Mouse (Mus musculus) cortical plate, adult 2 months (tissue): Measurements from ENCODE around the gene Zc3h12c.

Experiments
- CTCF ChIP-seq: fragments of 200-500 bp; IDR thresholded peaks from 2 replicates; pipeline ENCODE4 v1.5.1; 2011; ENCODE audit warnings: mild to moderate bottlenecking, control low read depth, low read length; ENCODE audit not compliant: insufficient read depth; ENCODE audit errors: extremely low read depth
- POLR2A ChIP-seq: fragments of 200-500 bp; IDR thresholded peaks from 2 replicates; pipeline ENCODE4 v1.6.1; 2011; ENCODE audit warnings: mild to moderate bottlenecking, low read length, control low read depth; ENCODE audit not compliant: insufficient read depth; ENCODE audit errors: extremely low read depth

- TF ChIP-seq CTCF (no peak), POLR2A (no peak)
Measured at GRCm38 (mm10) chr9:52165076-52165705, 3.2 kb downstream of the Zc3h12c start.
